Comparison of ENCODE assay signal across 17 mouse cellular contexts in genomic region chr6:142649331-142649730, GRCm38 (mm10). TPM values are rescaled to one million over a fixed set of nuclear protein-coding genes. Genes with fewer than 3 reads are reported as not detected.
DNase-seq lines count a peak whose midpoint lies in the region; ATAC-seq and TF ChIP-seq lines count a peak whose summit lies in the region.
"Had no signal": no experiment of that assay in that cellular context is flagged by ENCODE, and none has a peak within 500 bp of the region (broad histone marks: within the 10 kb centered on the region; RNA-seq: fewer than 3 reads in every experiment).

No protein-coding gene starts in this region.

- H3K4me2 ChIP-seq in heart, embryonic 12.5 days, result no peak overlapping the region
- no peak overlapping the region for H3K4me2 ChIP-seq in liver, embryonic 11.5 days
- H3K4me2 ChIP-seq: forebrain, embryonic 13.5 days; heart, embryonic 13.5 days; hindbrain, embryonic 15.5 days; kidney, embryonic 15.5 days had no signal

- no peaks in the 10 kb centered on the region for H3K9me3 ChIP-seq in heart, embryonic 12.5 days (replicated peaks)
- H3K9me3 ChIP-seq in liver, embryonic 11.5 days (ENCODE audit: control insufficient read depth, low read length), result no peaks in the 10 kb centered on the region
- H3K9me3 ChIP-seq: embryonic facial prominence, embryonic 10.5 days; forebrain, embryonic 13.5 days; heart, embryonic 13.5 days; hindbrain, embryonic 15.5 days; kidney, embryonic 15.5 days had no signal

- intact Hi-C loops in heart, postnatal 25 days (cut with DNase I), result loop anchor here (5.0 kb wide), 1 partner anchor 42 kb away; no protein-coding TSS in a partner anchor

- TF ChIP-seq POLR2A in liver, adult 2 months (IDR thresholded peaks at IDR 0.05; ENCODE audit: extremely low read depth, insufficient read depth, low read length), result no peak

- H3K4me3 ChIP-seq in heart, embryonic 12.5 days, result no peak overlapping the region
- H3K4me3 ChIP-seq in liver, adult 2 months (ENCODE audit: insufficient read depth, low read depth, low read length), result no peak overlapping the region
- no peak overlapping the region for H3K4me3 ChIP-seq in liver, embryonic 11.5 days (ENCODE audit: low read depth, low read length)
- H3K4me3 ChIP-seq: embryonic facial prominence, embryonic 10.5 days; forebrain, embryonic 13.5 days; heart, embryonic 13.5 days; hindbrain, embryonic 15.5 days; kidney, embryonic 15.5 days had no signal

- H3K27me3 ChIP-seq in heart, embryonic 12.5 days (replicated peaks), result no peaks in the 10 kb centered on the region
- H3K27me3 ChIP-seq in liver, adult 2 months (ENCODE audit: control insufficient read depth, insufficient read depth, low read length), result no peaks in the 10 kb centered on the region
- H3K27me3 ChIP-seq in liver, embryonic 11.5 days (replicated peaks; ENCODE audit: control insufficient read depth, insufficient read depth, low read length), result no peaks in the 10 kb centered on the region
- H3K27me3 ChIP-seq: forebrain, embryonic 13.5 days; heart, embryonic 13.5 days; hindbrain, embryonic 15.5 days; kidney, embryonic 15.5 days had no signal

- H3K27ac ChIP-seq in heart, embryonic 12.5 days (ENCODE audit: poor library complexity, severe bottlenecking), result no peak overlapping the region
- H3K27ac ChIP-seq in liver, adult 2 months (replicated peaks; ENCODE audit: insufficient read depth, low read depth, low read length), result no peak overlapping the region; the same call in 1 of the 2 replicates
- no peak overlapping the region for H3K27ac ChIP-seq in liver, embryonic 11.5 days (ENCODE audit: low read depth, low read length)
- H3K27ac ChIP-seq: embryonic facial prominence, embryonic 10.5 days; forebrain, embryonic 13.5 days; heart, embryonic 13.5 days; hindbrain, embryonic 15.5 days; kidney, embryonic 15.5 days had no signal

- H3K79me2 ChIP-seq in liver, adult 2 months (ENCODE audit: control insufficient read depth, insufficient read depth, low read length), result no peaks in the 10 kb centered on the region

- H3K9ac ChIP-seq in heart, embryonic 12.5 days, result no peak overlapping the region
- H3K9ac ChIP-seq in liver, adult 2 months (ENCODE audit: low read depth, low read length), result no peak overlapping the region
- no peak overlapping the region for H3K9ac ChIP-seq in liver, embryonic 11.5 days (ENCODE audit: low read depth, low read length)
- H3K9ac ChIP-seq: forebrain, embryonic 13.5 days; forebrain, postnatal 0 days; heart, embryonic 13.5 days; hindbrain, embryonic 15.5 days; kidney, embryonic 15.5 days had no signal

- no peak for TF ChIP-seq CTCF in liver, adult 2 months (IDR thresholded peaks at IDR 0.05; ENCODE audit: low read depth, low read length)

- ATAC-seq in heart, embryonic 12.5 days (ENCODE audit: insufficient number of reproducible peaks, low FRiP score), result no peak
- no peak for ATAC-seq in liver, embryonic 11.5 days (replicated peaks; ENCODE audit: low FRiP score)
- ATAC-seq: forebrain, embryonic 13.5 days; forebrain, postnatal 0 days; intestine, embryonic 16.5 days had no signal

- no peaks in the 10 kb centered on the region for H3K4me1 ChIP-seq in heart, embryonic 12.5 days (replicated peaks)
- H3K4me1 ChIP-seq in liver, adult 2 months (ENCODE audit: control insufficient read depth, insufficient read depth, low read length), result peaks cover 7% of the 10 kb centered on the region; the same call in 1 of the 2 replicates
- no peaks in the 10 kb centered on the region for H3K4me1 ChIP-seq in liver, embryonic 11.5 days (replicated peaks; ENCODE audit: control insufficient read depth, insufficient read depth, low read length)
- H3K4me1 ChIP-seq: forebrain, embryonic 13.5 days; hindbrain, embryonic 15.5 days had no signal

- WGBS in heart, embryonic 12.5 days, result 60% methylated on average over 3 of the region's 3 CpGs
- 11% methylated on average over 3 of the region's 3 CpGs for WGBS in liver, adult 2 months
- WGBS in liver, embryonic 11.5 days, result 53% methylated on average over 3 of the region's 3 CpGs

- H3K36me3 ChIP-seq in heart, embryonic 12.5 days, result peaks cover 25% of the 10 kb centered on the region
- H3K36me3 ChIP-seq in liver, adult 2 months (ENCODE audit: control insufficient read depth, insufficient read depth, low read length), result no peaks in the 10 kb centered on the region
- no peaks in the 10 kb centered on the region for H3K36me3 ChIP-seq in liver, embryonic 11.5 days (ENCODE audit: control insufficient read depth, insufficient read depth, low read length)
- H3K36me3 ChIP-seq: embryonic facial prominence, embryonic 10.5 days; hindbrain, embryonic 15.5 days; kidney, embryonic 15.5 days had no signal

- peak; percentile 95 for DNase-seq in heart, adult 11 months
- no peak for DNase-seq in heart, postnatal 25 days (ENCODE audit: low spot score)
- peak; percentile 41 to 50 for DNase-seq in heart, adult 9 months (ENCODE audit: low spot score in 2 of 2)
- DNase-seq in liver, adult 2 months (ENCODE audit: extremely low read depth, low read depth, low spot score), result peak; percentile 71
- DNase-seq in liver, embryonic 11.5 days (ENCODE audit: low spot score), result no peak
- DNase-seq: adrenal gland, adult 8-10 months; cerebellum, adult 2 months; cerebellum, postnatal 10 days; forebrain, postnatal 0 days; gastrocnemius, postnatal 25 days had no signal

RNA-seq across cellular contexts. Expression of gene Abcc9, which starts 52.8 kb away (rescaled TPM):
- 100 to 1,000 TPM; 215 to 223 TPM for total RNA-seq in heart, postnatal 25 days (2021)
- polyA plus RNA-seq in heart, embryonic 12.5 days (2016; fragmentation: Nextera tagmentation; extraction: Ambion mirVana), result 22.7 and 24.3 TPM in 2 replicates
- 12.3 and 17.3 TPM in 2 replicates for total RNA-seq in liver, adult 2 months (2014; rRNA removed)
- polyA plus RNA-seq in liver, adult 2 months (2012; rRNA removed), result 2.3 and 3.3 TPM in 2 replicates
- 3.5 and 3.6 TPM in 2 replicates for polyA plus RNA-seq in liver, embryonic 11.5 days (2014; fragmentation: Nextera tagmentation; extraction: Ambion mirVana)

Comparison
In these comparisons a context has a peak if more than half of its experiments do, and no peak if none do; other contexts are left out.
1. DNase-seq: peak in heart, adult 11 months (single experiment), heart, adult 9 months (2 of 2) and liver, adult 2 months (single experiment); none in heart, postnatal 25 days (single experiment) and liver, embryonic 11.5 days (single experiment).